Mouse (Mus musculus): ENCODE measurements at regions not wholly inside any gene's neighbourhood (a gene's known extent, or its start where the extent isn't known, plus 50 kb on each side); places are given as distances from the start of the nearest gene placed in this dataset.
A peak's percentile ranks its signal among the peaks of the same experiment; 100 is the strongest.
"Not testable (repeated sequence)": the region's sequence is repeated elsewhere in the genome, so short reads cannot be mapped to it uniquely, and the experiment has no call there.

DNA sequence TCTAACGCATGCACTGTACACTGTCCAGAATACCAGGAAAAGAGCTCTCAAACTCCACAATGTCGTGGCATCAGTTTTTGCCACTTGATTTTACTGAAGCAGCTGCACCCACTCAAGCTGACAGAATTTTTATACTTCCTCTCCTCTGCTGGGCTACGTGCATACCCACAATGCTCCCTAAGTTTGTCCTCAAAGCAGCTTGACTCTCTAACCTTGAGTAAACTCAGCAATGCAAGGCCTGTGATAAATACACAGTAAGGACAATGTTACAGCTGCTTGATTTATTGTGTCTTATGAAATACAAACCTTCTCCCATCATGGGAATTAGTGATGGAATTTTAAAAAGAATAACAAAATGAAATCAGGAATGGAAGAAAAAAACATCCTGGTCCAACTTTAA, 129.7 kb downstream of the Trmt11 start:
- no peak for DNase-seq (ENCODE audit: low read depth, low spot score)

DNA sequence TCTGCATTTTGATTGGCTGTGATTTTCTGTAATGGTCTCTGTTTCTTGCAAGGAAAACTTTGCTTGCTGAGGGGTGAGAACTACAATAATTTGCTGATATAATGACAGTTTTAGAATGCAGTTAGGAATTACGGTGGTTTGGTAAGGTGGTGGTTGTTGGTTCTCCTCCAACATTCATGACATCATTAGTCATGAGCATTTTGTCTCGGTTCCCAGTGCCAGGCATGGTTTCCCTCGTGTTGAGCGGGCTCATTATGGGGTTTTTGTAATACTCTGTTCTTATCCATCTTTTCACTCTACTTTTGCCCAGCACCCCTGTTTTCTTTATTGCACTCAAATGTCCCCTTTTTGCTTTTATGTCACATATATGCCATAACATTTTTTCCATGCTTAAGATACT, 149.9 kb downstream of the Trmt11 start:
- DNase-seq (ENCODE audit: low read depth, low spot score), result no peak

DNA sequence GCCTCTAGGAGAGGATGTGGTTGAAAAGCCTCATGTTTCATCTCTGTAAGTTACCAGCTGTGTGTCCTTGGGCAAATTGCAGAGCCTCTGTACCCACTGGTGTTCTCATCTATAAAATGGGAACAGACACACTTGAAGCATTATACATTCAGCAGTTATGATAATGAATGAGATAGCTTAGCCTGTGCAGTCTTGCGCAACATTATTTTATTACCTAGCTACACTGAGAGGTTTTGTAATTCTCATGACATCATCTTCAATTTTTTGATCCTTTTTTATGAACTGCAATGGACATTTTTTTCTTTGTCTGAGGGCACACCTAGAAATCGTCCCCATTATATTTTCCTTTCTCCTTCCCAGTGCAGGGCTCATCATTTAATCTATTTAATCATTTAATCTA, 153.5 kb downstream of the Trmt11 start:
- no peak for DNase-seq (ENCODE audit: low read depth, low spot score)

DNA sequence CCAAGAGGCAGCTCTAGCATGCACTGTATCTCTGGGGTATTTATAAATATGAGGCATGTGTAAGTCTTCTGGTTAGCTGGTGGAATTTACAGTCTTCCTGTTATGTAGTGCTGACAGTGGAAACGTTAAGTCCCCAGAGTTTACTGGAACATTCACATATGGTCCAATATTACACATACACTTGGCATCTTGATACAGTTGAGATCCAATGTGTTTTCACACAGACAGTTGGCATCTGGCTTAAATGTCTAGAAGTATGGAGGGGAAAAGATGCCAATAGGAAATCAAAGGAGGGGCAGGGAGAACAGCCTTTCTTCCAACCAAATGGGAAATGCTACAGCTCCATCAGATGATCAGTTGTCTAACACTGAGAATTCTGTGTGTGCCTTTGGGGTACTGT, 154.0 kb downstream of the Trmt11 start:
- DNase-seq (ENCODE audit: low read depth, low spot score), result no peak

DNA sequence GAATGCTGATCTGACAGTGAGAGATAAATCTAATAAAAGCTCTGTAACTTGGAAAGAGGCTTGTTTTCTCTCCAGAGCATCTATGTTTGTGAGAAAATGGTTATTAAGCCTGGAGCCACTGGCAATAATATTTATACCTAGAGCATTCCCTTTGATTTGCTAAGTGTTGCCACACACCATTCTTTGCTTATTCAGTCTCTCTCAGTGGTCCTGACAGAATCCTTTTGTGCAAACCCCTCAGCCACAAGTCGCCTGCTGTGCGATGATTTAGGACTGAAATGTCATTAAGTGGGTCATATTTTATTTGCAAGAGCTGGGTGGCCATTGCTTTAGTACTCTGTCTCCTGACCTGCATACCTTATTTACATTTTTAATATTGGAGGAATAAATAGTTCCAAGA, 160.7 kb downstream of the Trmt11 start:
- DNase-seq (ENCODE audit: low read depth, low spot score), result no peak

DNA sequence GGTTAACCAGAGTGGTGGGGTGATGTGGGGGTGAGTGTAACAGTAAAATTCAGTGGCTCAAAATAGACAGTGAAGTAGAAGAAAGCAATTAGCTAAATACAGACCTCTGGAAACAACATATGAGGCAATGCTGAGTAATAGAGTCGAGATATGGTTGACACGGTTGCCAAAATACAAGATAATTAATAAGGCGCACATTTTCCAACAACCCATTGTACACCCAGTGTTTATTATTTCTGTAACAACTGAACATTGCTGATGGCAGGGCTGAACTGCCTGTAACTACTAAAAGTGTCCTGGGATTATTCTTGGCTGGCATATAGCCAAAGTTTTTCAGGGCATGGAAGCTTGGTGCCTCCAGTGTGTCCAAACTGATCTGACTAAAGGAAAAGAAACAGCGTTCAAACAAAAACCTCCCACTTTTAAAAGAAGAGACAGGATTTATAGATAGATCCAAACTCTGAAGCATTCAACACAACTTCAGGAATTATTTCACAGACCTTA, 174.1 kb downstream of the Trmt11 start:
- DNase-seq (ENCODE audit: low read depth, low spot score), result no peak

DNA sequence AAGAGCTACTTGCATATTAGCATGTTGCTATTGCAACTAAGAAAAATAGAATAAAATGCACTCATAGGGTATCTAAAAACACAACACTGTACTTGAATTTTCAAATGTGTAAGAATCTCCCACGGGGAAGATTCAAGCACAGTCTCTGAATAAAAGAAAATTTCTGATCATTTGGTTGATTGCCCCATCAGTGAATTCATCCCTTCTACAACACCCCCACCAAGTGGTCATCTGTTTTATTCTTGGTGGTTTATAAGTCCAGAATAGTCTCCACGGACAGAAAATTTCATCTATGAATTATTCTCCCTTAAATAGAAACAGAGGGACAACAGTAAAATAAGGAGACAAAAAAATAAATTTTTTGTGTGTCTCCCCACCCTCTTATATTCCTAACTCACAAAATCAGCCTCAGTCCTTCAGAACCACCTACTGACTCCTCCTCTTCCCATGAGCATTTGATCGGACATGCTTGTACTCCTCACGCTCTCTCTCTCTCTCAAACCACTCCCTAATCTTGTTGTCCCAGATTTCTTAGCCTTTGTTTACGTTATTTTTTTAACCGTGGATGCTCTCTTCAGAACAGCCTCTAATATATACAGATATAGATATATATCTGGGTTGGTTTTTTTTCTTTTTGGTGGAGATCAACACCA, 181.0 kb downstream of the Trmt11 start:
- peak; percentile 9 for DNase-seq (ENCODE audit: low read depth, low spot score)

DNA sequence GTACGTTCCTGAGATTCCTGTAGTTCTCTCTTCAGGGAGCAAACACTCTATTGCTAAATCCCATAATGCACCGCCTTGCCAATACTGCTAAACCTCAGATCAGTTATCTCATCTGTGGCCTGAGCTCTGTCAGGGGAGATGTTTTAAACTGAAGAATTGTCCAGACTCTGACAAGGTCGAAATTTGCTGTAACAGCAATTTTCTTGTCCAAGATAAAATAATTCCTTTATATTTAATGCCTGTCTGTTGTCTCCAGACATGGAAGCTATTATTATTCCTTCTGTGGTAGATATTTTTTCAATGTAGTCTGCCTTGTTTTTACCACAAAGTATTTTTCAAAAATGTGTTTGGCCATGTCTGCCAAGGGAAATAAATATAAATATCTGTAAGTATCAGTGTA, 184.2 kb downstream of the Trmt11 start:
- DNase-seq (ENCODE audit: low read depth, low spot score), result no peak

DNA sequence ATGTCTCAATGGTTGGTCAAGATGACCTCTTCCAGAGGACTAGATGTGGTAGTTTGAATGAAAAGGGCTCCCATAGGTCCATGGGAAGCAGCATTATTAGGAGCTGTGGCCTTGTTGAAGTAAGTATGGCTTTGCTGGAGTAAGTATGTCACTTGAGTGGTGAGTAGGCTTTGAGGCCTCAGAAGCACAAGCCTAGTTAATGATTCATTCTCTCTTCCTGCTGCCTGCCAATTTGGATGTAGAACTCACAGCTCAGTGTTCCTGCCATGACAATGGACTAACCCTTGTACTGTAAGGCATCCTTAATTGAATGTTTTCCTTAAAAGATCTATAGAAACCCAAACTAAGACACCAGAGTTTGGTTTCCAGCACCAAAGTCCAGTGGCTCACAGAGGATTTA, 188.8 kb downstream of the Trmt11 start:
- DNase-seq (ENCODE audit: low read depth, low spot score), result no peak

DNA sequence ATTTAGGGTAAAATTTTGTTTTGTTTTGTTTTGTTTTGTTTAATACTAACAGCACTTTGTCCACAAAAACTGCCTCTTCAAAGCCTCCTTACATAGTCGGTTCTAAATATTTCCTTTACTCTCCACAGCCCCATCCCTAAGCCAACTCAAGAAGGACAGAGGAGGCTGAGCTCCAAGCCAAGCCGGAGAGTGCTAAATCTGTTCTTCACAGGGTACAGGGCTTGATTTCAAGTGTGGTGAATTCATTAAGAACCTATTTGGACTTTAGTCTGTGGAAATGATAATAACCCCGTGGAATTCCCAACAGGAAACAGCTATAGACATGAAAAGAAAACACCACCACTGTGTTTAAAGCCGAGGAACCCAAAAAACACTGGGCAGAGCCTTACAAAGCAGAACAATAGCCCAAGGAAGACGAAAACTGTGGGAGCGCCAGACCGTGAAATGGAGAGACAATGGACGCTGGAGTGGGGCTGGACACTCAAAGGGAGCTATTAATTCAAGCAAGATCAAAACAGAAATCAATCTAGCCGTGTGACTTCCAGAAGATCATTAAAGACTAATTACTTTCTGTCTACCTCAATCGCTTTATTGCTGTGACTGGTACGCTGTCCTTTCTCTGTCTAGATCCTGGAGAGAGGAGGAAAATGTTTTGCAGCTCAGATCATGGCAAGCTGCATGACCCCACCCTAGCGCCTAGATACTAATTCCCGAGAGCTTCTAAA, 194.7 kb downstream of the Trmt11 start:
- DNase-seq (ENCODE audit: low read depth, low spot score), result no peak

DNA sequence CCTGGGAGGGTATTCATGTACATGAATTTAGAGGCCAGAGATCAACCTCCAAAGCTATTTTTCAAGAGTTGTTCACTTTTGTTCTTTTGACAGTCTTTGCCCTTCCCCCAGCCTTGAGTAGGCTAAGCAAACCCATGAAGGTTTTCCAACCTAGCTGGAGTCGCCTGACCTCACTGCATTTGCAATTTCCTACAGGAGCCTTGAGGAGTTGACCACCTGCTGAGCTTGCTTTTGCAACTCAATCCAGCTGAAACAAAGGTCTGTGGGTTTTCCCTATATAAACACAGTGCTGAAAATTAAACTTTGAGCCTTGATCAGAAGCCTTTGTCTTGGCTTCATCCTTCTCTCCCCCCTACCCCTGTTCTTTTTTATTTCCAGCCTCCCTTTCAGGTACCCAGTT, 170.2 kb upstream of the Cenpw start:
- DNase-seq (ENCODE audit: low read depth, low spot score), result peak; percentile 95

DNA sequence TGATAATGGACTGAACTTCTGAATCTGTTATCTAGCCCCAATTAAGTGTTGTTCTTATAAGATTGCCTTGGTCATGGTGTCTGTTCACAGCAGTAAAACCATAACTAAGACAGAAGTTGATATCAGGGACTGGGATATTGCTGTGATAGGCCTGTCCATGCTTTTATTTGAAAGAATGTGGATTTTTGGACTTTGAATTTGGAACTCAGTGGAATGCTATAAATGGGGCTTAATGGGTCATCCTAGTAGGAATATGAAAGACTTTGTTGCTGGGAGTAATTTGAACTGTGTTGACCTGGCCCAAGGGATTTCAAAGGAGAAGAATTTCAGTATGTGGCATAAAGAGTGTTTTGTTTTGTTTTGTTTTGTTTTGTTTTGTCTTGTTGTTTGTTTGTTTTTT, 160.5 kb upstream of the Cenpw start:
- not testable (repeated sequence) for DNase-seq (ENCODE audit: low read depth, low spot score)

DNA sequence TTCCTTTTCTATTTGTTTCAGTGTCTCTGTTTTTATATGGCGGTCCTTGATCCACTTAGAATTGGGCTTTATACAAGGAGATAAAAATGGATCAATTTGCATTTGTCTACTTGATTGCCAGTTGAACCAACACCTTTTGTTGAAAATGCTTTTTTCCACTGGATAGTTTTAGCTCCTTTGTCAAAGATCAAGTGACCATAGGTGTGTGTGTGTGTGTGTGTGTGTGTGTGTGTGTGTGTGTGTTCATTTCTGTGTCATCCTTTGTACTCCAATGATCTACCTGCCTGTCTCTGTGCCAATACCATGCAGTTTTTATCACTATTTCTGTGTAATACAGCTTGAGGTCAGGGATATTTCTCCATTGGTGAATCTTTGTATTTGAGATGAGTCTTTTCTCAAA, 158.7 kb upstream of the Cenpw start:
- no peak for DNase-seq (ENCODE audit: low read depth, low spot score)

DNA sequence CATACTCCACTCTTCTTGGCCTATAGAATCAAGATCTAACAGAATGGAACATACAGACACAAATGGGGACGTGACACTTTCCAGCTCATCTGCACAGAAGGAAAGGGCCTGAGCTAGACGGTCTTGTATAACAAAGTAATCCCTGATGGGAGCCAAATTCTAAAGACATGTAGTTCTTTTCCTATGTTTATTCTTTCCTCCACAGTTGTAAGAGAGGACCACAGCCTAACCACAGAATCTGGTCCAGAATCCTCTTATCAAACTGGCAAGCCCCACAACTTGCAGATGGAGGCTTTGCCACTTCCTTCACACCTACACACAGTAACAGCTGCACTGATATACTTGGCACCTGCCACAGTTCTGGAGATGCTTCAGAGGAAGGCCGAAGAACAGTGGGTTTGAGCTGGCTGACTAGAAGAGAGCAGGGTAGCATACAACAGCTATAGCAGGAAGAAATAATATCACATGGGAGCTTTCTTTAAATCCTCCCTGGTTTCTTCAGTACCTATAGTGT, 142.7 kb upstream of the Cenpw start:
- DNase-seq (ENCODE audit: low read depth, low spot score), result no peak

DNA sequence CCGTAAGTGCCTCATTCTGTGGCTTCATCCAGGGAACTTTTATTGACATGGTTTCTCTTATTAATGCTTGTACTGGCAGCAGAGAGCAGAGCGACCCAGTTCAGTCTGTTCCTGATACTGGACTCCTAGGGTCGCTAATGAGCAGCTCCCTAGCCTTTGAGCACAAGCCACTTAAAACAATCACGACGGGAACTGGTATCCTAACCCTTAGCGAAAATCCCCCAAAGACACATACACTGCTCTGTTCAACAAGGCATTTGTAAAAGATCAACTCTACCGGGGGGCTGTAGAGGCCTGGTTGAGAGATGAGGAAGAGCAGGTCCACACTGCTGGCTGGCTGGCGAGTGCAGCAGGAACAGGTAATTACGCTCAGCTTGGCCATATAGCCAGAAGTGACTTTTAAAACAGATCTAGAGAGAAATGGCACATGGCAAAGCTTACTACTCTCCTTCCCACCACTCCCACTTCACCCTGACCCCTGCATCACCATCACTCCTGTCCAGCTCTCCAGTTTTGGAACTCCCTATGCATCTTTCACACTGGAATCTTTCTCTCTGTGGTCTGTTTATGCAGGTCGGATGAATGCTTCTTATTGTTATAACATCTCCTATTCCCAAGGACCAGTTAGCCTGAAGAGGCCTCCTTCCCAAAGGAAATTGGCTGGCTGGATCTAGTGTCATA, 128.1 kb upstream of the Cenpw start:
- DNase-seq (ENCODE audit: low read depth, low spot score), result no peak

DNA sequence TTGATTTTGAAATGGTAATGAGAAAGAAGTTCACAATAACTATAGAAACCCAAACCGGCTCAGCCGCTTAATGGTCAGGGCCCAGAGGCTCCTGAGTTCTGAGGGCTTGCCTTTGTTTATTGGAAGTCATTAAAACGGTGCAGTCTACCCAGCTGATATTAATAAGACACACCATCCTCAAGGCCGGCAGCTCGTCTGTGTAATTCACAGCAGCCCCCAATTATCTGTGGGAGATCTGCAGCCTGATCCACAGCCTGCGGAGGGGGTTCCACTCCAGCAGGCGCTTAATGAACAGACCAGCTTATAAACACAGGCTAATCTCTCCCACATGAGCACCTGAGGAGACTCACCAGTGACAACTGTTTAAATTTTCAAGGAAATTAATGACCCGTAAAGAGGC, 127.5 kb upstream of the Cenpw start:
- no peak for DNase-seq (ENCODE audit: low read depth, low spot score)

DNA sequence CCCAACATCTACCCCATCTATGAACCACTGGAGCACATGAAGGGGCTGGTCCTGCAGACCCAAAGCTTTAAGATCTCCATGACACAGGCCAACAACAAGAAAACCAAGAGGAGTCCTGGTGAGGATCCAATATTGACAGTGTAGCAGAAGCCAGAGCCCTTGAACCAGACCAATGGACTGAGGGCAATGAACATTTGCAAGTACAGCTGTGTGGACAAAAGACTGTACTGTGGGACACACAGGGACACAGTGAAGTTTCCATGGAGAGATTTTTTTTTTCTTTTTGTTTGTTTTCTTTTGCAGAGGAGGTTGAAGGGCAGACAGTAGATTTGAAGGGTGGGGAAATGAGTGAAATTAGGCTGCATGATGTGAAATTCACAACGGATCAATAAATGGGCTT, 126.5 kb upstream of the Cenpw start:
- DNase-seq (ENCODE audit: low read depth, low spot score), result no peak

DNA sequence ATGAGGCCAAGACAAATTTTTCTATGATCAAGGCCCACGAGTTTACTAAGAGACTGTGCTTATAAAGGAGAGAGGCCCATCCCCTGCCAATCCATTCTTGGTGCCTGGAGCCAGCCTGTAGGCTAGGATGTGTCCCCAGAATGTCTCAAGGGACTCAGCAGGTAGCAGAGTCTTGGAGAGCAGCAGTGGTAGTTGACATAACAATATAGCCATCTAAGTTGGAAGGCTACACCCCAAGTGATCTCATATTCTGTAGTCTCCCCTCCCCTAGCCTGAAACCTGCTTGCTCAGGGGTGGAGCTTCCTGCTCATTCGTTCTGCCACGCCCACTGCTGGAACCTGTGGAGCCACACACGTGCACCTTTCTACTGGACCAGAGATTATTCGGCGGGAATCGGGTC, 95.5 kb upstream of the Cenpw start:
- peak; percentile 75 for DNase-seq (ENCODE audit: low read depth, low spot score)

DNA sequence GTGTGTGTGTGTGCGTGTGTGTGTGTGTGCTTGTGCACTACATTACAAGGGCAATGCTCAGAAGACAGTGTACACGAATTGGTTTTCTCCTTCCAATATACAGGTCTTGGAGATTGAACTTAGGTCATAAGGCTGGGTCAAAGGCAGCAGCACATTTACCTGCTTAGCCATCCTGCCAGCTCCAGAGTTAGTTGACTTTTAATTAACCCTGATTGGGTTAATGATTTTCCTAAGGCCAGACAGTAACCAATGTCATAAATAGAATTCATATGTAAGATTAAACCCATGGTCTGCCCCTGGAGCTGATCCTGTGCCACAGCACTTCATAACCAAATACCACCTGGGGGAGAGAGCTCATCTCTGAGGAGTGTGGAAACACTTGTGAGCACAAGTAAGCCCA, 81.3 kb upstream of the Cenpw start:
- DNase-seq (ENCODE audit: low read depth, low spot score), result no peak

DNA sequence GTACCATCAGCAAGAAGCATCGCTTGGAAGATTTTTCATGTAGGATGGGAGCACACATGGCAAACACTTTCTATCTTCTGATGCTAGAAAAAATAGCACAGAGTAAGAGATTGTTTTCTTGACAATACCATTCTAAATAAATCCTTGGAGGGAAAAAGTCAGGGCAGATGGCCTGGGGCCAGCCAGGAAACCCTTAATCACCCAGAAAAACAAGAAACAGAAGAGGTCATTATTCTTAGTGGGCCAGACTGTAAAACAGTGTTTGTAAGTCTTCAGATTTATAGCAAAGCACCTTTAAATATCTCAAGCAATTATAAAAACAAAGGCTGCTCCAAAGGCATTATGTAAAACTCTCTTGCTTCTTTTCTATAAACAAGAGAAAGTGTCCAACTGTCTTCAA, 80.1 kb upstream of the Cenpw start:
- DNase-seq (ENCODE audit: low read depth, low spot score), result no peak

DNA sequence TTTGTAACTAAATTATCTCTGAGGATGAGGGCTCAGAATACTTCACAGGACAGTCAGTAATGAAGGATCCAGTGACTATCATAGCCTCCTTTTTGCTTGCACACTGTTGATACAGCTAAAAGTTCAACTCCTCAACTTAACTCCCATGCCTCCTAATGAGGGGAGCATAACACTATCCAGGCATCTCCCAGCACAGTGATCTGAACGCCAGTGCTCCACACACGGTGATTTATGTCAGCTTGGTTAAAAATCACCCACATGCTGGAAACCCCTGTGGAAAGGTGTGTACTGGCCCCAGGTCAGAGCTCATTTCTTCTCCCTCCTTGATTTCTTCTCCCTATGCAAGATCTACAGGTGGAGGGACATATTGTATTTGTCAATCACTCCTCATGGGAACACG, 79.6 kb upstream of the Cenpw start:
- DNase-seq (ENCODE audit: low read depth, low spot score), result no peak

DNA sequence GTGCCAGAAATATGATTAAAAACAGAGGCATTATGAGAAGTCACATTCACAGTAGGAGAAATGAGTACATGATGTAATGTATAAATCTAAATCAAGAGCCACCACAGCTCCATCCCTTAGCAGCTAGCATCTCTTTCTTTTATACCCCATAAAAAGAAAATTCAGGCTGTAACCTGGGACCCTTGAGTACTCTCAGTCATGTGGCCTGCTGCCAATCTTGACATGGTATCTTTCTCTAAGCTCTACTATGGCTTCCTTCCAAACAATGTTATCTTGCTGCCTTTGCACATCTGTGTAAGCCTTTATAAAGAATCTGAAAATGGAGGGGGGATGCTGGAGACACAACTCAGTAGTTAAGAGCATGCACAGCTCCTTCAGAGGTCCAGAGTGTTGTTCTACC, 78.6 kb upstream of the Cenpw start:
- DNase-seq (ENCODE audit: low read depth, low spot score), result no peak

DNA sequence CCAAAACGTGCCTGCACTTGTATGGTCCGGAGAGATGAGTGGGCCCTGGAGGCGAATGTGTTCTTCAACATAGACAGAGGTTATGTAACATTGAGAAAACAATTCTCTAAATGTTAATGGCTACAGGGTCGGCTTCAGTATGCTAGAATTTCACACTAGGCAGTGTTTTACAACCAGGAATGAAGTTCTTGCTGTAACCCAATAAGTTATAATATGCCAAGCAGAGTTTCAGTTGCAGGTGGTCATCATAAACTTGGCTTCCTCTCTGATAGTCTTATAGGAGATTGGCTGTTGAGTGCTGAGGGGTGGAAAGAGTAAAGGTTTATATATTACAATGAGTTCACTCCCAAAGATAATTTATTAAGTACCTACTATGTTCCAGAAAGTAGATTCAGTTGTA, 64.8 kb upstream of the Cenpw start:
- DNase-seq (ENCODE audit: low read depth, low spot score), result no peak
